Mouse (Mus musculus) hindbrain, embryonic 11.5 days (tissue): ENCODE data around the gene Gm28047. TPM values are rescaled to one million over a fixed set of nuclear protein-coding genes. Genes with fewer than 3 reads are reported as not detected.

Experiments used
- ATAC-seq: fragments of 200-750 bp; cut with Nextera tagmentation; 2 replicates; pipeline ENCODE4 v1.8.0; 2017; ENCODE audit warnings: mild to moderate bottlenecking, moderate TSS enrichment, moderate library complexity; ENCODE audit not compliant: low FRiP score
- DNase-seq: peaks from one replicate; pipeline ENCODE4 v3.0.0-alpha.2; 2015; ENCODE audit warnings: low spot score
- H3K27ac ChIP-seq: fragments of 300-500 bp; sonication (generic); 2 replicates; pipeline ENCODE4 v1.5.1; 2014; ENCODE audit warnings: mild to moderate bottlenecking, low read depth, low read length
- H3K27me3 ChIP-seq: fragments of 300-500 bp; sonication (generic); 2 replicates; pipeline ENCODE4 v1.6.1; 2014; ENCODE audit warnings: mild to moderate bottlenecking, low read length, moderate library complexity, mixed read lengths; ENCODE audit not compliant: control insufficient read depth, insufficient read depth
- H3K36me3 ChIP-seq: fragments of 300-500 bp; sonication (generic); 2 replicates; pipeline ENCODE4 v1.6.1; 2014; ENCODE audit warnings: mild to moderate bottlenecking, low read length, moderate library complexity, mixed read lengths; ENCODE audit not compliant: control insufficient read depth, insufficient read depth
- H3K4me1 ChIP-seq: fragments of 300-500 bp; sonication (generic); replicated peaks from 2 replicates; pipeline ENCODE4 v1.6.1; 2014; ENCODE audit warnings: low read length, mixed read lengths; ENCODE audit not compliant: control insufficient read depth, insufficient read depth
- H3K4me2 ChIP-seq: fragments of 300-500 bp; sonication (generic); replicated peaks from 2 replicates; pipeline ENCODE4 v1.6.1; 2014; ENCODE audit warnings: mild to moderate bottlenecking, low read depth, low read length
- H3K4me3 ChIP-seq: fragments of 300-500 bp; sonication (generic); 2 replicates; pipeline ENCODE4 v1.5.1; 2014; ENCODE audit warnings: low read depth, low read length
- H3K9ac ChIP-seq: fragments of 300-500 bp; sonication (generic); 2 replicates; pipeline ENCODE4 v1.6.1; 2014; ENCODE audit warnings: low read depth, low read length
- H3K9me3 ChIP-seq: fragments of 300-500 bp; sonication (generic); 2 replicates; pipeline ENCODE4 v1.6.1; 2016; ENCODE audit warnings: low read length; ENCODE audit not compliant: control insufficient read depth
- WGBS: fragments of 180-500 bp; shearing (Covaris S2); extraction: QIAGEN DNeasy Blood & Tissue Kit; methylation state at CpG from one replicate; pipeline ENCODE4 v1.1.7; 2014; 5-methylcytosine and 5-hydroxymethylcytosine counted together
- polyA plus RNA-seq: library from polyadenylated mRNA; unstranded; fragments of >200 nt; fragmentation: Nextera tagmentation; extraction: Ambion mirVana; gene quantifications from 2 replicates; pipeline ENCODE4 v1.2.1, GENCODE M21; 2014

The Gm28047 gene
- polyA plus RNA-seq, 1 experiment from 2014 or later: 0.93 TPM

DNA sequence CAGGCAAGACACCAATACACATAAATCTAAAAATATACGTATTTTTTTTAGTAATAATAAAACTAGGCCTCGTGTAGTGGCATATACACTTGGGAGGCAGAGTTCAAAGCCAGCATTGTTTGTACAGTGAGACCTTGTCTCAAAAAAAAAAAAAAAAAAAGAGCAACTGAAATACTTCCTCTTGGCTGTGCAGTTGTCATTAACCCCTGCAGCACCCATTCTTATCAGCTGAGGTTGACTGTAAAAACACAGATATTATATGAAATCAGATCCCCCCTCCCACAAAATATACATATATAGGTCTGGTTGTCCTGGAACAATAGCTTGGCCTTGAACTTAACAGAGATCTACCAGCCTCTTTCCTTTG lies 118.4 kb downstream of the Gm28047 start:
- no peak overlapping the region for H3K9ac ChIP-seq
- no peak overlapping the region for H3K4me2 ChIP-seq
- no peak overlapping the region for H3K27ac ChIP-seq
- no peak for DNase-seq
- peaks cover 3% of the 10 kb centered on the region; the same call in 1 of the 2 replicates for H3K4me1 ChIP-seq
- H3K4me3 ChIP-seq: no peak overlapping the region
- WGBS: 71% methylated on average over 2 of the region's 2 CpGs
- ATAC-seq: no peak
- peaks cover 13% of the 10 kb centered on the region; the same call in 1 of the 2 replicates for H3K36me3 ChIP-seq
- H3K9me3 ChIP-seq: no peaks in the 10 kb centered on the region
- no peaks in the 10 kb centered on the region for H3K27me3 ChIP-seq

DNA sequence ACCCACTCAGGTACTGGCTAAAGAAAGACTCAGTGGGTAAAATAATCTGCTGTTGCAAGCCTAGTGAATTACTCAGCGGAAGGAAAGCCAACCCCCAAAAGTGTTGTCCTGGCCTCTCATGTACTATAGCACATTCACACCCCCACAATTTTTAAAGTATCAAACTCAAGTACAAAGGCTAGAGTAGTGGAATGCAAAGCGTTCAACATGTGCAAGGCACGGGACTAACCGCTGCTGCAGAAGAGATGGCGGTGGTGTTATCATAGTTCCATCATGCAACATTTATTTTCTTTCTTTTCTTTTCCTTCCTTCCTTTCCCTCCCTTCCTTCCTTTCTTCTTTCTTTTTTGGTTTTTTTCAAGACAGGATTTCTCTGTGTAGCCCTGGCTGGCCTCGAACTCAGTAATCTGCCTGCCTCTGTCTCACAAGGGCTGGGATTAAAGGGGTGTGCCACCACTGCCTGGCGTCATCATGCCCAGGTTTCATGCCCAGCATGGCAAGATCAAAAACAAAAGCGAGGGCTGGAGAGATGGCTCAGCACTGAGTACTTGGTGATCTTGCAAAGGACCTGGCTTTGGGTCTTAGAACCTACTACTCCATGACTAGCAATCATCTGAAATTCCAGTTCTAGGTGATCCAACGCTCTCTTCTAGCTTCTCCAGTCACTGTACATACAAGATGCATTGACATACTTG lies 119.0 kb downstream of the Gm28047 start:
- Histone ChIP-seq H3K9ac (no peak overlapping the region), H3K36me3 (peaks cover 13% of the 10 kb centered on the region; the same call in 1 of the 2 replicates), H3K9me3 (no peaks in the 10 kb centered on the region), H3K27me3 (no peaks in the 10 kb centered on the region), H3K27ac (no peak overlapping the region), H3K4me2 (no peak overlapping the region), H3K4me1 (no peaks in the 10 kb centered on the region), H3K4me3 (no peak overlapping the region)
- ATAC-seq: no peak
- WGBS: 92% methylated on average over 9 of the region's 9 CpGs
- no peak for DNase-seq

DNA sequence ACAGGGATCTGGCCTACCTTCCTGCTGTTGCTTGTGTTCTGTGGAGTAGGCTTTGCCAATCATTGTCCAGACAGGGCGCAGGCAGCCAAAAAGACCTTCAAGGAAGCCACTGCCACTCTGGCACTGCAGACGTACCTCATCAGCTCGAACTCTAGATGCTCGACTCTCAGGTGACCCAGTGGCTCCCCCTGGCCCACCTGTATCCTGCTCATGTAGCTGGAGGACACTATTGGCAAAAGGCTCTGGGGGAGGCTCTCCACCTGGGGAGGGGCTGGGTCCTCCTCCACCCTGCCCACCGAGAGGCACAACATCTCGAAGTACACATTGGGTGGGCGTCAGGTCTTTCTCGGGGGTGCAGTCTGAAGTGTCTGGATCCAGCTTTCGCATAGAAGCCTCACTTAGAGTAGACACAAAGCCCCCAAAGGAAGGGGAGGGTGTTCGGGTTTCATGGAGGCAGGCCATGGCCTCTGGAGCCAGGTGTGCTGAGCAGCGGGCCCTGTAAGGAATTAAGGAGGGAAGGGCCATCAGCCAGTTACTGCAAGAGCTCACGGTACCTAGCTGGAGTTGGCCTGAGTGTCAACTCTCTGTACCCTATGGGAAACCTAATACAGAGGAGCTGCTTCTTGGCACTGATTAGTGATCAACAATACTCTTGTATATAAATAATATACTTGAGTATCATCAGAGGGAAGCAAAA lies 119.6 kb downstream of the Gm28047 start:
- Histone ChIP-seq H3K9ac (no peak overlapping the region), H3K9me3 (no peaks in the 10 kb centered on the region), H3K4me1 (no peaks in the 10 kb centered on the region), H3K4me2 (no peak overlapping the region), H3K36me3 (peaks cover 19% of the 10 kb centered on the region), H3K27me3 (no peaks in the 10 kb centered on the region), H3K27ac (no peak overlapping the region), H3K4me3 (no peak overlapping the region)
- no peak for DNase-seq
- WGBS: 77% methylated on average over 12 of the region's 12 CpGs
- ATAC-seq: no peak

DNA sequence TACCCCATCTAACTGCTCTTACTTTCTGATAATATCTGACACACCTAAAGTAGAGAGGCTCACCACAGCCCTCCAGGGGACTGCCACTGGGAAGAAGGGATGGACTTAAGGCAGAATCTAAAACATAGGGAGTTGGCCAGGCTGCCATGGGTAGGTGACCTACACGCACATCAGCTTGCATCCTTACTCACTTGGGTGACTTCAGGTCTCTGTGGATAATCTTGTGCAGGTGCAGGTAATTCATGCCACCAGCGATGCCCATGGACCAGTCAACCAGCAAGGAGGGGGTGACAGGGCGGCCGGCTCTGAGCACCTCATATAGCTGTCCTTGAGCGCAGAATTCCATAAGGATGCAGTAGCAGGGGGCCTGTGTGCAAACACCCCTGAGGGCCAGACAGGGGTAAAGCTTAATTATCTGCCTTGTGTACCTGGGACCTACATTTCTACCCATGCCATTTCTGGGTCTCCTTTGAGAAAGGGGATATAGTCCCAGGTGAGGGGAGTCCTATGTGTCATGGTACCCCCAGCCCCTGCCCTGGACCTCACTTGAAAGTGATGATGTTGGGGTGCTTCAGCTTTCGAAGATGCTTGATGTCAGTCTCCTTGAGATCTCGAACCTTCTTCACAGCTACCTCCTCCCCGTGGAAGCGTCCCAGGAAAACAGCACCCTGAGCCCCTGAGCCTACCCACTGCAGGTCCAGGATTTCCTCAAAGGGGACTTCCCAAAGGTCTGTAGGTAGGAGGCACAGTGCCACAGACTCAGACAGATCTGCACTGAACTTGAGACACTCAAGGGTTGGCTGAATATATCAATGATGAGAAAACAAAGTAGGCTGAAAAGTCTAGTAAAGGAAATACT lies 120.7 kb downstream of the Gm28047 start:
- Histone ChIP-seq H3K4me3 (no peak overlapping the region), H3K27me3 (no peaks in the 10 kb centered on the region), H3K4me1 (no peaks in the 10 kb centered on the region), H3K9ac (no peak overlapping the region), H3K9me3 (no peaks in the 10 kb centered on the region), H3K27ac (no peak overlapping the region), H3K36me3 (peaks cover 28% of the 10 kb centered on the region), H3K4me2 (no peak overlapping the region)
- DNase-seq: no peak
- ATAC-seq: no peak
- WGBS: 89% methylated on average over 9 of the region's 9 CpGs

DNA sequence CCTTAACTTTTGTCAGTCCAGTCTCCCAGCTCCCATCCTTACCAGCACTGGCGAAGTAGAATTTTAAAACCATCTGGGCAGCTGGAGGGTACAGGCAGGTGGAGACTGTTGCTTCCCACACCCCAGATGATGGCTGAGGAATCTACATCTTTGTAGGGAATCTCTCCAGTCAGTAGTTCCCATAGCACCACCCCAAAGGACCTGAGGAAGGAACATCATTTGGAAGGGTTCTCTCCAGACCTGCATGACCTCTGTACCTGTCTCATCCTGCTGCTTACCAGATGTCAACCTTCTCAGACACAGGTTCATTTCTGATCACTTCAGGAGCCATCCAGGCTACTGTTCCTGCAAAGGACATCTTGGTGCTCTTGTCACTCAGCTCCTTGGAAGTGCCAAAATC lies 121.4 kb downstream of the Gm28047 start, which contains the start of gene Gm10337:
TSS of gene Gm10337 (plus strand) at position 276 of the 400 bp plus-strand sequence.
- WGBS: 89% methylated on average over 1 of the region's 1 CpGs
- DNase-seq: no peak
- peaks cover 28% of the 10 kb centered on the region for H3K36me3 ChIP-seq

GRCm38 (mm10) chr15:102502254-102502840 lies 122.5 kb downstream of the Gm28047 start:
- Histone ChIP-seq H3K36me3 (peaks cover 28% of the 10 kb centered on the region), H3K9me3 (no peaks in the 10 kb centered on the region), H3K4me1 (no peaks in the 10 kb centered on the region), H3K27me3 (no peaks in the 10 kb centered on the region), H3K27ac (no peak overlapping the region), H3K4me3 (no peak overlapping the region), H3K4me2 (no peak overlapping the region), H3K9ac (no peak overlapping the region)
- DNase-seq (no peak), ATAC-seq (no peak)
- whole genome bisulfite sequencing: 80% methylated on average over 9 of the region's 9 CpGs

More for the DNA sequence above, 121.4 kb downstream of the Gm28047 start, which contains the start of gene Gm10337:
- Histone ChIP-seq H3K9me3 (no peaks in the 10 kb centered on the region), H3K27me3 (no peaks in the 10 kb centered on the region), H3K4me2 (no peak within 1 kb of the TSS), H3K4me1 (no peaks in the 10 kb centered on the region), H3K9ac (no peak within 1 kb of the TSS), H3K4me3 (no peak within 1 kb of the TSS), H3K27ac (no peak within 1 kb of the TSS)
- ATAC-seq: no peak

DNA sequence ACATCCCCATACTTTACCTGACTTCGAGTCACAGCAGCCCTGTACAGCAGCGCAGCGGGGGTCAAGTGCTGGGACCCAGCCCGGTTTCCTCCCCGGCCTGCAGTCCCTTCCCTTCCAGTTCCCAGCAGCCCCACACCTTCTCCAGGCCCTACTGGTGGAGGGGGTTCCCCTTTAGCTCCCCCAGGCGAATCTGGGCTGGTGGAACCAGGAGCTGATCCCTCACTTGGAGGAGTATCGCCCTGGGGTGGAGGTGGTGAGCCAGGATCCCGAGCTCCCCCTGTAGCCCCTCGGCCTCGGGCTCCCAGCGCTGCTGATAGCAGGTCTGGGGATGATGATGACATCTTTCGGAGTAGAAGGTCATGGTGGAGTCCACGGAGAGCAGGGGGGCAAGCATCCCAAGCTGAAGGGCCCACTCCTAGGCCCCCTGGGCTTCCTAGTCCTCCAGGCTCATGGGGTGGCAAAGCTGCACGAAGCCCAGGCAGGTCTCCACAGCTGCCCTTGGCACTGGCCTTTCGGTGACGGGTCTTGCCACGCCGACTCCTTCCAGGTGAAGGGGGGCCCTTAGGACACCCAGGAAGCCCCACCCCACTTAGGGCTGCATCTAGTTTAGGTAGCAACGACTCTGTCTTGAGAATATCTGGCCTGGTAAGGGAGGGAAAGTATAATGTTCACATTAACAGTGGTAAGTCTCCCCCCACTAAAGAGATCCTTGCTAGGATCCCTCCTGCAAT lies 123.6 kb downstream of the Gm28047 start:
- Histone ChIP-seq H3K4me1 (no peaks in the 10 kb centered on the region), H3K27me3 (no peaks in the 10 kb centered on the region), H3K9ac (no peak overlapping the region), H3K36me3 (peaks cover 30% of the 10 kb centered on the region), H3K9me3 (no peaks in the 10 kb centered on the region), H3K27ac (no peak overlapping the region), H3K4me3 (no peak overlapping the region), H3K4me2 (no peak overlapping the region)
- 91% methylated on average over 19 of the region's 19 CpGs for WGBS
- DNase-seq: no peak
- ATAC-seq: no peak

GRCm38 (mm10) chr15:102500479-102500878 lies 124.4 kb downstream of the Gm28047 start:
- no peak for ATAC-seq
- 95% methylated on average over 5 of the region's 5 CpGs for WGBS
- Histone ChIP-seq H3K27me3 (no peaks in the 10 kb centered on the region), H3K4me2 (no peak overlapping the region), H3K9ac (no peak overlapping the region), H3K9me3 (no peaks in the 10 kb centered on the region), H3K36me3 (peaks cover 30% of the 10 kb centered on the region), H3K4me1 (no peaks in the 10 kb centered on the region), H3K4me3 (no peak overlapping the region), H3K27ac (no peak overlapping the region)
- DNase-seq: no peak
